Mouse (Mus musculus) C2C12 (cell line): ENCODE measurements at regions not wholly inside any gene's neighbourhood (a gene's known extent, or its start where the extent isn't known, plus 50 kb on each side); places are given as distances from the start of the nearest gene placed in this dataset.

Experiments used
- CTCF ChIP-seq: IDR thresholded peaks from one replicate; pipeline ENCODE4 v1.5.1; 2011; ENCODE audit not compliant: control insufficient read depth, insufficient read depth, insufficient read length
- FOSL1 ChIP-seq: IDR thresholded peaks from one replicate; pipeline ENCODE4 v1.8.0; 2011; ENCODE audit warnings: mild to moderate bottlenecking, low read length; ENCODE audit not compliant: poor library complexity, insufficient read depth, severe bottlenecking
- MYOD1 ChIP-seq: IDR thresholded peaks from one replicate; pipeline ENCODE4 v1.6.1; 2011; ENCODE audit warnings: low read depth; ENCODE audit not compliant: control insufficient read depth, insufficient read length

DNA sequence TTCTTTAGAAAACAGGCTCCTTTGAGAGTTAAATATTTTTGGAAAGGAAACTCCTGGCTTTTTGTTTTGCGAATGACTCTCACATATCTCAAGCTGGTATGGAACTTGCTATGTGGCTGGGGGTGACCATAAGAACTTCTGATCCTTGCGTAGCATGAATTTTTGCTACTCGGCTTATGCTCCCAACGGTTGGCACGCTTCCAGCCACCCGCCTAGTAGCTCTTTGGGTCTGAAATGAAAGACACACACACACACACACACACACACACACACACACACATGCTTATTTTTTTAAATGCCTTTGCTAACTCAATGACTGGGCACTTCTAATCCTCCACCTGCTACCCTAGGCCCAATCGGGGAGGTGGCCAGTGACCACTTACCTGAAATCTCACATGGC is 180.3 kb upstream of the Stac start:
- TF ChIP-seq CTCF, result no peak
- TF ChIP-seq FOSL1, result no peak
- no peak for TF ChIP-seq MYOD1
